ENCODE assay signal across 13 mouse cellular contexts in the genomic region with DNA sequence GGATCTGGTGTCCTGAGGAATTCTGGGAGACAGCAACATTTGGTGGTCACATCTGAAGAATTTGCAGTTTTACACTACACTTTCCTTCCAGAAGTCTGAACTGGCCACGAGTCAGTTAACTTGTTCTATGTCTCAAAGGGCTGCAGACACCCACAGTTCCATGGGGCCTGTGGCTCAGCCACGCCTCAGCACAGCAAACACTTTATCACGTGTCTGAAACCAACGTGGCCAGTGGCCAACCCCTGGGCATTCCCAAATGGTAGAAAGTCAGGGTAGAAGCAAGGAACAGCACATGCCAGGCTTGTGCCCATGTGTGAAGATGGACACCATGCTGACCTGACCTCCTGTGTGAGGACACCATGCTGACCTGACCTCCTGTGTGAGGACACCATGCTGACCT.
"Had no signal": no experiment of that assay in that cellular context is flagged by ENCODE, and none has a peak within 500 bp of the region (broad histone marks: within the 10 kb centered on the region; RNA-seq: fewer than 3 reads in every experiment).

No protein-coding gene starts in this region.

- H3K4me3 ChIP-seq: limb, embryonic 12.5 days; megakaryocyte, embryonic 14.5 days; midbrain, embryonic 13.5 days had no signal

- H3K27ac ChIP-seq: liver, embryonic 14.5 days; macrophage; midbrain, embryonic 13.5 days had no signal

- H3K36me3 ChIP-seq: limb, embryonic 12.5 days; midbrain, embryonic 13.5 days had no signal

- H3K9me3 ChIP-seq: limb, embryonic 12.5 days; megakaryocyte, embryonic 14.5 days; midbrain, embryonic 13.5 days had no signal

- H3K9ac ChIP-seq: limb, embryonic 12.5 days; liver, embryonic 14.5 days; lung, embryonic 14.5 days; midbrain, embryonic 13.5 days had no signal

- DNase-seq: kidney, adult 8-10 months; kidney, postnatal 25 days; layer of hippocampus, adult 9-11 months; layer of hippocampus, postnatal 36 days; liver; lung, embryonic 14.5 days; lung, postnatal 10 days; right cerebral cortex, postnatal 25 days had no signal

- H3K4me2 ChIP-seq: limb, embryonic 12.5 days; lung, embryonic 14.5 days; midbrain, embryonic 13.5 days had no signal

- ATAC-seq: midbrain, embryonic 13.5 days had no signal

- H3K27me3 ChIP-seq: limb, embryonic 12.5 days; midbrain, embryonic 13.5 days had no signal

- H3K4me1 ChIP-seq: midbrain, embryonic 13.5 days had no signal
